Mouse (Mus musculus) hindbrain, embryonic 10.5 days (tissue): Measurements from ENCODE around the gene Txnip. TPM values are rescaled to one million over a fixed set of nuclear protein-coding genes. Genes with fewer than 3 reads are reported as not detected.
"Not testable (repeated sequence)": the region's sequence is repeated elsewhere in the genome, so short reads cannot be mapped to it uniquely, and the experiment has no call there.

ENCODE experiments used
- DNase-seq: peaks from one replicate; pipeline ENCODE4 v3.0.0-alpha.2; 2017; ENCODE audit warnings: low spot score
- H3K27ac ChIP-seq: fragments of 300-500 bp; sonication (generic); 2 replicates; pipeline ENCODE4 v1.5.1; 2016; ENCODE audit warnings: mild to moderate bottlenecking, moderate library complexity
- H3K27me3 ChIP-seq: fragments of 300-500 bp; sonication (generic); 2 replicates; pipeline ENCODE4 v1.6.1; 2016; ENCODE audit warnings: mild to moderate bottlenecking; ENCODE audit not compliant: poor library complexity, insufficient read depth, severe bottlenecking
- H3K36me3 ChIP-seq: fragments of 300-500 bp; sonication (generic); 2 replicates; pipeline ENCODE4 v1.6.1; 2016; ENCODE audit warnings: mild to moderate bottlenecking, moderate library complexity
- H3K4me1 ChIP-seq: fragments of 300-500 bp; sonication (generic); replicated peaks from 2 replicates; pipeline ENCODE4 v1.6.1; 2016; ENCODE audit warnings: mild to moderate bottlenecking
- H3K4me3 ChIP-seq: fragments of 300-500 bp; sonication (generic); 2 replicates; pipeline ENCODE4 v1.5.1; 2016; ENCODE audit warnings: mild to moderate bottlenecking, moderate library complexity
- H3K9me3 ChIP-seq: fragments of 300-500 bp; sonication (generic); 2 replicates; pipeline ENCODE4 v1.6.1; 2016; ENCODE audit warnings: mild to moderate bottlenecking, moderate library complexity
- WGBS: fragments of 180-500 bp; shearing (Covaris S2); methylation state at CpG from one replicate; pipeline ENCODE4 v1.1.7; 2016; 5-methylcytosine and 5-hydroxymethylcytosine counted together
- polyA plus RNA-seq: library from polyadenylated mRNA; unstranded; fragments of >200 nt; fragmentation: Nextera tagmentation; extraction: Ambion mirVana; gene quantifications from 2 replicates; pipeline ENCODE4 v1.2.1, GENCODE M21; 2016

The Txnip gene
- polyA plus RNA-seq, 1 experiment from 2014 or later = 36.3 TPM

- Histone ChIP-seq H3K27me3 (peaks cover 20% of the 10 kb centered on the region), H3K27ac (peak overlapping the region; percentile 97), H3K4me1 (peaks cover 70% of the 10 kb centered on the region), H3K4me3 (peak overlapping the region; percentile 93), H3K36me3 (peaks cover 29% of the 10 kb centered on the region), H3K9me3 (no peaks in the 10 kb centered on the region)
- no peak for DNase-seq
- 24% methylated on average over 10 of the region's 10 CpGs for WGBS
These were observed 44.4 kb downstream of the Txnip start for GRCm38 (mm10) chr3:96601941-96602703.

GRCm38 (mm10) chr3:96602704-96603084 lies 44.9 kb downstream of the Txnip start:
- DNase-seq = no peak

GRCm38 (mm10) chr3:96603311-96603710 lies 45.6 kb downstream of the Txnip start:
- no peaks in the 10 kb centered on the region for H3K9me3 ChIP-seq
- peaks cover 39% of the 10 kb centered on the region for H3K36me3 ChIP-seq
- DNase-seq = no peak
- H3K27me3 ChIP-seq = peaks cover 18% of the 10 kb centered on the region
- 55% methylated on average over 5 of the region's 5 CpGs for WGBS
- H3K27ac ChIP-seq = peak overlapping the region; percentile 97
- H3K4me3 ChIP-seq = peak overlapping the region; percentile 93
- peaks cover 58% of the 10 kb centered on the region for H3K4me1 ChIP-seq

More at GRCm38 (mm10) chr3:96602704-96603084, 44.9 kb downstream of the Txnip start:
- peaks cover 18% of the 10 kb centered on the region for H3K27me3 ChIP-seq
- H3K36me3 ChIP-seq = peaks cover 33% of the 10 kb centered on the region
- peaks cover 65% of the 10 kb centered on the region for H3K4me1 ChIP-seq
- H3K9me3 ChIP-seq = no peaks in the 10 kb centered on the region
- 36% methylated on average over 5 of the region's 5 CpGs for WGBS
- peak overlapping the region; percentile 97 for H3K27ac ChIP-seq
- H3K4me3 ChIP-seq = peak overlapping the region; percentile 93

- Histone ChIP-seq H3K36me3 (peaks cover 55% of the 10 kb centered on the region), H3K4me1 (peaks cover 39% of the 10 kb centered on the region)
- not testable (repeated sequence) for H3K4me3 ChIP-seq, H3K27ac ChIP-seq, H3K9me3 ChIP-seq, H3K27me3 ChIP-seq, DNase-seq
- 94% methylated on average over 4 of the region's 4 CpGs for WGBS
These were observed 48.2 kb downstream of the Txnip start for GRCm38 (mm10) chr3:96606007-96606406.

- DNase-seq = no peak
- peaks cover 35% of the 10 kb centered on the region for H3K4me1 ChIP-seq
- H3K4me3 ChIP-seq = no peak overlapping the region
- H3K27me3 ChIP-seq = no peaks in the 10 kb centered on the region
- H3K9me3 ChIP-seq = no peaks in the 10 kb centered on the region
- WGBS = 93% methylated on average over 4 of the region's 4 CpGs
- H3K27ac ChIP-seq = no peak overlapping the region
- peaks cover 55% of the 10 kb centered on the region for H3K36me3 ChIP-seq
These were observed 48.9 kb downstream of the Txnip start for GRCm38 (mm10) chr3:96606618-96607017.

Other genes starting within 250 kb of the Txnip start
- 0.25 TPM in 1 of 2 replicates, not detected in the other for gene BC107364, start 105.7 kb upstream of the Txnip start, polyA plus RNA-seq
- gene Hfe2, start 32.8 kb upstream of the Txnip start, polyA plus RNA-seq = 0.89 and 2.2 TPM in 2 replicates
- 0.55 and 0.93 TPM in 2 replicates for gene Gm16253, start 19.0 kb downstream of the Txnip start, polyA plus RNA-seq
- gene Polr3gl, start 36.2 kb downstream of the Txnip start, polyA plus RNA-seq = 25.3 and 29.4 TPM in 2 replicates
- 0.92 and 1.5 TPM in 2 replicates for gene Ankrd34a, start 38.7 kb downstream of the Txnip start, polyA plus RNA-seq
- gene Lix1l, start 43.2 kb downstream of the Txnip start, polyA plus RNA-seq = 5.4 and 5.5 TPM in 2 replicates
- gene Rbm8a, start 72.0 kb downstream of the Txnip start, polyA plus RNA-seq = 185 and 210 TPM in 2 replicates
- 39.3 and 41.8 TPM in 2 replicates for gene Pex11b, start 77.4 kb downstream of the Txnip start, polyA plus RNA-seq
- 0.06 and 0.13 TPM in 2 replicates for gene Gm42957, start 77.5 kb downstream of the Txnip start, polyA plus RNA-seq
- gene Itga10, start 87.6 kb downstream of the Txnip start, polyA plus RNA-seq = 0.31 and 0.35 TPM in 2 replicates
- 0.10 and 0.16 TPM in 2 replicates for gene Ankrd35, start 112.2 kb downstream of the Txnip start, polyA plus RNA-seq
- gene Pias3, start 138.4 kb downstream of the Txnip start, polyA plus RNA-seq = 46.2 and 48.3 TPM in 2 replicates
- gene Nudt17, start 150.6 kb downstream of the Txnip start, polyA plus RNA-seq = 17.1 and 19.4 TPM in 2 replicates
- 44.4 and 45.3 TPM in 2 replicates for gene Polr3c, start 169.7 kb downstream of the Txnip start, polyA plus RNA-seq
- gene Rnf115, start 169.7 kb downstream of the Txnip start, polyA plus RNA-seq = 63.8 and 64.2 TPM in 2 replicates